Mouse (Mus musculus) layer of hippocampus, adult 11-12 months (tissue): ENCODE measurements around the gene Nutf2-ps1.

ENCODE experiments used
- DNase-seq: peaks from one replicate; pipeline ENCODE4 v3.0.0; 2022; ENCODE audit warnings: low spot score

The Nutf2-ps1 gene

DNA sequence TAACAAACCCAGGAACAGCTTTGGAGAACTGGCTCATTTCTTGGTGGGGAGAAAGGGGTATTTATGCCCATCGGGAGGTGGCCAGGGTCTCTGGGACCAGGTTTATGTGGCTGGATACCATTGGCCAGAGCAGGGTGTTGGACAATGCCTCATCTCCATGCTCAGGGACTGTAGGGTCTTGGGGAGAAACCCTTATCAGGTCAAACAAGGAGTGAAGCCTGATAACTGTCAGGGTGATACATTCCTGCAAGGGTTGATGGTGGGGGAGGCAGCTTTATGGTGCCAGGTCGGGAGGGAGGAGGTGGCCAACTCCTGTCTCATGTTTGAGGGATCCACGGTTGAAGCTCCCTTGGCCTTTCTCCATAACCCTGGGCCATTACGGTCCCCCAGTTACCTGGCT, 17.8 kb downstream of the Nutf2-ps1 start:
- DNase-seq: no peak

DNA sequence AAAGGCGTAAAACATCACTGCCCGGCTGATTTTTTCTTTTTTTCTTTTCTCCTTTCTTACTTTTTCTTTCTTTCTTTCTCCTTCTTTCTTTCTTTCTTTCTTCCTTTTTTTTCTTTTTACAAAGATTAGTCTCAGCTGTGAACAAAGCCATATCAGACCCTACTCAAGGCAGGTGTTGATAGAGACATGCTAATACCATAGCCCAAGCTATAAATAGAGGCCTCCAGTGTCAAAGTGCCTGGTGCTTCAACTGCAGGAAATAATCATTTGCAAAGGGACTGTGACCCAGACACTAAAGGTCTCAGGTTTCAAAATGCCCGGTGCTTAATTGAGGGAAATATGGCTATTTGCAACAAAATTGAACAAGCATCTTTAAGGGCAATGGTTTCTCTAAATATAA, 20.3 kb downstream of the Nutf2-ps1 start:
- DNase-seq: no peak

DNA sequence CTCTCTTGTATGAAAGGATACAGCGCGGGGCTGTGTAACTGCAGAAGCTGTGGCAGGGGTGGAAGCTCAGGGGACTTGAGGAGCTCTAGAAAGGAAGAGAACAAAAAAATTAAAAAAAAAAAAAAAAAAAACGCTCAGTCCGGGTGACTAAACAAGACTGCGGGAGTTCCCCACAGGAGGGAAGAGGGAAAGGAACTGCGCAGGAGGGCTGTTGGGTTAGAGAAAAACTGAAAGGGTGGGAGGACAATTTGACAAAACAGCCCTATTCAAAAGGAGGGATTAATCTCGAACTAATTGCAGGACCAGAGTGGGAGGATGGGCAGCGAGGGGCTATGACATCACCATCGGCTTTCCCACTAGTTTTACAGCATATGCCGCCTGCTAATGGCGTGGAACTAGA, 21.0 kb downstream of the Nutf2-ps1 start:
- DNase-seq: no peak

DNA sequence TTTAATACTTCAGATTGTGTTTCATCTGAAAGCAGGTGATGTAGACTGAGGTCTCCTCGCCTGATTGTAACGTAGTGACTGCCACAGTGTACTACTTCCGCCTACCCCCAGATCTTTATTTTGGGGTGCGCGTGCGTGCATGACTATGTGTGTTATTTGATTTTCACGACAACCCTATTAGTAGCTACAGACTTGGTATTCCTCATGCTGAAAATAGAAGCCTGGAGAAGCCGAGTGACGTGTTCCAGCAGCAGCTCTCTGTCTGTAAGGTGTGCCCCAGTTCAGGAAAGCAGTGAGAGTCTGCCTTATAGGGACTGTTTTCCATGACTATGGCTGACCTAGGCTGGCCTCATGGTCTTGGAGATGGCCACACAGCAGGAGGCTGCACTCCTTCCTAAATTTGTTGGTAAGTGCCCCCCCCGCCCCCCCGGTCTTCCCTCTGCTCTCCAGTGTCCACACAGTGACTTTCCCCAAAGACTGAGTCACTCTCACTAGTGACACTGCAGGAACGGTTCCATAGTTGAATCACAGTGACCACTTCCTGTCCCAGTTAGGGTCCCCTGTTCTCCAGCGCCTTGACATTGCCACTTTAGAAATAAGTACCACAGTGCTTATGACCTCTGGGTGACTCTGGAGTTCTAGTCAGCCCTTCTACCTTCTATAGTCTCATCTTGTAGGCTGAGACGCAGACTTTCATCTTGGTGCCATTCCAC, 23.1 kb downstream of the Nutf2-ps1 start:
- no peak for DNase-seq

DNA sequence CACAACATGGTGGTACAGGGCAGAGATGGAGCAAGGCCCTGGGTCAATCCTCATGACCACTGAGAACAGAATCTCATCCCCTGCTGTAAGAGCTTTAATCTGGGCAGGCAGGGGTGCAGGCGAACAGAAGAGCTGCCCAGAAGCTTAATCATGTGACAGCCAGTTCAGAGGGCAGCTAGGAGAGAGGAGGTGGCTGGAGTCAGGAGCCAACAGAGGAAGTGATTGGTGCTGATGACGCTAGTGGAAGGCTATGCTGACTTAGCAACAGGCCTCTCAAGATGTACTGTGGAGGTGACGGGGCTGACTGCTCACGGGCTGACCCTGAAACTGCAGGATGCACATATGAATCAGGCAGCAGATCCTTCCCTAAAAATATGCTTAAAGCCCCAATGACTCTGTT, 24.7 kb downstream of the Nutf2-ps1 start:
- DNase-seq: no peak

DNA sequence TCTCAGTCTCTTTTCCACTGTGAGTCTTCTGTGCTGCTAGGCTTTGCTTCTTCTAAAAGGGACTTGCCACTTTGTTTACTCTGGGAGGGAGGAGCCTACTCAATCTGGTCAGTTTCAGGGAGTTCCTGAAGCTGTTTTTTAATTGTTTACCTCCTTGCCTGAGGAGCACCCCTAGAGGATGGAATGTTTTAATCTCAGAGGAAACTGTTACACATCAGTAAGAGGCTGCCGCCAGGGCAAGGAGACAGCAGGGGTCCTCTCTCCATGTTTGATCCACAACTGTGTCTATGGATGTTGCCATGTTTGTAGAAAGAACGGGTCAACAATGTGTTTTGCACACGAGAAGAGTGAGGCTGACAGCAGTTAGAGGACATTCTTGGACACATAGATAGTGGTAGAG, 28.4 kb downstream of the Nutf2-ps1 start:
- DNase-seq: no peak

DNA sequence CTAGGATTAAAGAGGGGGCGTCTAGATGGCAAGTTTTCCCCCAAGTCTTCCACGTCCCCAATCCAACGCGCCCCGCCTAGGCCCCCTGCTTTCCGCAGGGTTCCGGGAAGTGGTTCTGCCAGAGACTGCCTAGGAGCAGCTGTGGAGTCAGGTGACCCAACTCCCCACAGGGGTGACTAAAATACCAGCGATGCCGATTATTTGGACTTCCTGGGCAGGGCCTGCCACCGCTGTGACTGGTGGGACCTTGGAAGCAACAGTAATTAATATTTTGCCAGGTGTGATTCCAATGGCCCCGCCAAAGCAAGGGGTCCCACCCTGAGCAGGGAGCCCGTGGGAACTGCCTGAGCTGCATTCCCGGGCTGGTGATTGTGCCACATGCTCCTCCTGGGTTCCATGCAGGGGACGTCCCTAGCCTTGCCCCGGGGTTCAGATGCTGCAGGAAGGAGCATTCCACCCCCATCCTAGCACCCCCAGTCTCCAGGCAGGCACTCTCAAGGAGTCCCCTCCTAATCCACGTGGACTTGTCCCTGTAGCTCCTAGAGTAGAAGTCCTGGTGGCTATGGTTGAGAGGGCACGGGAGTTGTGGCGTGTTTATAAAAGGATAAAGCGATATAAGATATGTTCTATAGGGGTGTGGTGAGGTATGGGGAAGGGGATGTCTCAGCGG, 31.5 kb downstream of the Nutf2-ps1 start:
- no peak for DNase-seq

DNA sequence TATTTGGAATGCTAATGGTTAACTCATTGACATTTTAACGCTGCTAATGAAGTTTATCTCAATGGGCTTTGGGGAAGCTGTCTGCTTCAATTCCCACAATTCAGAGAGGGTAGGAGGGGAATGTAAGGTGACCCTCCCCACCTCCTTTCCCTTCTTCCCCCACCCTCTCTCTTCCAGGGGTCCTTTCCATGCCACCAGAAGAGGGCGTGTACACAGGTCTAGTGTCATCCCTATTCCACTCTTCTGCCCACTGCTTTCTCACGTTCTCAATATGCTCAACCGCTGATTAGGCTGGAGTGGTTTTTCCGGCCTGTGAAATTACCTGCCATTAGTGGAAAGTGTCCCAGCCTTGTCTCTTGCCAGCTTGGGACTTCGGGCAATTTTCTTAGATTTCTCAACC, 32.0 kb downstream of the Nutf2-ps1 start:
- DNase-seq: no peak

DNA sequence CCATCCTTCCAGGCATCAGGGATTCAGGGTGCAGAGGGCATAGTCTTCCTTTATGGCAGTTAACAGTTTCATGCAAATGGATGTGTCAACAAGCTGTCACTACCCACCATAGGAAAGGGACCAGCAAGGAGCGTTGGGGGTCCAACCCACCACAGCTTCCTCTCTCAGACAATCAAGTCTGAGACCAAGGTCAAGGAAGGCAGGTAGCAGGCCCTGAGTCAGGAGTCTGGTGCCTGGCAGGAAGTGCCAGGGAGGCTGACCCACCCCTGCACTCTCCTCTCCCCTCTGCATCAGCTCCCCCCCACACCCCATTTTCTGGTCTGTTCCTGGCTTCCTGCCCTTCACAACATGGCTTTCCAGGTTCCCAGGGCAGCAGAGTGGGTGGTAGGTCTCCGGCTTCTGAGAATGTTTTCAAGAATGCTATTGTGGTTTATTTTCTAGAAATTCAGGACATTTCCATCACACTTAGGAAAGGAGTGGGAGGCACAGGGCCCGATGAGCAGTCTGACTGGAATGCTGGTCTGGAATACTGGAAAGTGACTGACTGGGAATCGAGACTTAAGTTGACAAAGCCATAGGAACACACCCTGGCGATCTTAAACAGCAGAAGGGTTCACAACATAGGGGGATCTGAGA, 33.8 kb downstream of the Nutf2-ps1 start:
- no peak for DNase-seq

DNA sequence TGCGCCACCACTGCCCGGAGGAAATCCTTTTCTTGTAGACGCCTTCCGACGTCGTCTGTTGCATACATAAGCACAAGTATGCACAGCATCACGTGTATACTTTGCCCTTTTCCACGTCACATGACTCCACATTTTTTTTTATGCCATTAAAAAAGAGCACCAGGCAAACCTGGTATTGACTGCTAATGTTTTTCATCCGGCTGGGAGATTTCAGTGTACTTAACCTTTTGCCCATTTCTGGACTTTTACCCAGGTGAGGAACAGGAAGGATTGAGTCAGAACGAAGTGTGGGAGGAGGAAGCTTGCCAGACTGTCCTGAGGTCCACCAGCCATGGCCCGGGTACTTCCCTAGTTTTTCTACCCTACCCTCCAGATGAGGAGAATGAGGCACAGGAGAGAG, 34.5 kb downstream of the Nutf2-ps1 start:
- no peak for DNase-seq

DNA sequence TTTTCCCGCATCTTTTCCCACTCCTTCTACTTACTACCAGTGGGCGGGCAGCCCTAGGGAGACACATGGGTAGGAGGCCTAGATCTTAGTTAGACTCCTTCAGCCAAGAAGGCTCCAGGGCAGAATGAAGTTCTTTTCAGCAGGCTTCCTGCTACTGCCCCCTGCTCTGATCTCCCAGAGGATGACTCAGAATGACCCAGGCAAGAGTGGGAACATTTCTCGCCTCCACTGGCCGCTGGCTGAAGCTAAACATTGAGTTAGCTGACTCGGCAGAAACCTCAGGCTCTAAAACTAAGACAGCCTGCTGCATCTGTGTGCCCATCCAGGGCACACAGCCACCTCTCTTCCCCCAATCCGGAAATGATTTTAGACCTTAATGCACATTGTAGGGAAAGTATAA, 36.1 kb downstream of the Nutf2-ps1 start:
- no peak for DNase-seq

DNA sequence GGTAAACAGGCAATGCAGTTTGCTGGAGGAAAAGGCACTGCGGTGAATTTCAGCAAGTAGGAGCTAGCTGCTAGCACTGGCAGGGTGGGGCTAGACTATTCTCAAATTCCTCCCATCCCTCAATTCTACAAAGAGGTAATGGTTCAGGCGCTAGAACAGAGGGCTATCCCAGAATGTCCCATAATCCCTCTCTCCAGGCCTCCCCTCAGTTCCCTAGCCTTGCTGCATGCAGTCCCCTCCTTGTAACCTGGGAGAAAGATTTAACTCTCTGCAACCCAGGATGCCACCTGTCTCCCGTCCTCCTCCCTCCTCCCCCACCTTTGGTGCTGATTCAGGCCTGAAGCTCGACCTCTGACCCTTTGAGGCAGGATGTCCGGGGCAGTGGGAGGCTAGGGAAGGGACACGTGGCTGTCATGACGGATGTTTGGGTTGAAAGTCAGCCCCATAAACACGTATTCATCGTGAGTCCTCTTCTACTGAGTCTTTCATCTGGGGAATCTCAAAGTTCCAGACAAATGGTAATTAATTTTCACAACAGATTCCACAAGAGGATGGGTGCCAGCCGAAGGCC, 36.6 kb downstream of the Nutf2-ps1 start:
- no peak for DNase-seq

DNA sequence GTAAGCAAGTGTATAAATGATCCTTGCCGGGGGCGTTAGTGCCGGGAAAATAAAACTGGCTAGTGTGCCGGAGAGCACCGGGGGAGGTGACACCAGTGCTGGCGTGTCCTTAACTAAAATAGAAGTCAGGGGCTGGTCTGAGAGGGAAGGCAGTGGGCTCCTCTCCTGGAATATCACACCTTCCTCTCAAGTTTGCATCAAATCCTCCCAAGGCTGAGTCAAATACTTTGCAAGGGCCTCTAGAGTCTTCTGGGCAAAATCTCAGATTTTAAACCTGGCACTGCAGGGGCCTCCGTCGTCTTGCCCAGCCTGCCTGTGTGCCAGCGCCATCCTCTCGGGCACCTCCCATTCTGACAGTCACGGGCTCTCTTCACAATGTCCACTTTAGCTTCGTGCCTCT, 37.9 kb downstream of the Nutf2-ps1 start:
- DNase-seq: no peak

DNA sequence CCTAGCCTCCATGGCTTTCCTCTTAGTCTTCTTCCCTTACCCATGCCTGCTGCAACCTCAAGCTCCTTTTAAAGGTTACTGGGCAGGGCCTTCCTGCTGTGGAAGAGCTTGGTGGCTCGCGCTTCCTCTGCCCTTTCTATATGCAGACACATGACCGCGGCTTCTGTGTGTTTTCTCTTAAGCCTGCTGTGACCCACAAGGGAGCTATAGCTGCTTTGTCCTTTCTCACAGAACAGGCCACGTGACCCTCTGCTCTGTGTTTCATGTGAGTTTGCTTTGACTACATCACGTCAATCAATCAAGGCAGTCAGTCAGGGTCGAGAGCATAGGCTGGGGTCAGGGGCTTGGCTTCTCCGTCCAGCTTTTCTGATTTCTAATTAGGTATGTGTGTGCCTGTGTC, 41.3 kb downstream of the Nutf2-ps1 start:
- DNase-seq: no peak

DNA sequence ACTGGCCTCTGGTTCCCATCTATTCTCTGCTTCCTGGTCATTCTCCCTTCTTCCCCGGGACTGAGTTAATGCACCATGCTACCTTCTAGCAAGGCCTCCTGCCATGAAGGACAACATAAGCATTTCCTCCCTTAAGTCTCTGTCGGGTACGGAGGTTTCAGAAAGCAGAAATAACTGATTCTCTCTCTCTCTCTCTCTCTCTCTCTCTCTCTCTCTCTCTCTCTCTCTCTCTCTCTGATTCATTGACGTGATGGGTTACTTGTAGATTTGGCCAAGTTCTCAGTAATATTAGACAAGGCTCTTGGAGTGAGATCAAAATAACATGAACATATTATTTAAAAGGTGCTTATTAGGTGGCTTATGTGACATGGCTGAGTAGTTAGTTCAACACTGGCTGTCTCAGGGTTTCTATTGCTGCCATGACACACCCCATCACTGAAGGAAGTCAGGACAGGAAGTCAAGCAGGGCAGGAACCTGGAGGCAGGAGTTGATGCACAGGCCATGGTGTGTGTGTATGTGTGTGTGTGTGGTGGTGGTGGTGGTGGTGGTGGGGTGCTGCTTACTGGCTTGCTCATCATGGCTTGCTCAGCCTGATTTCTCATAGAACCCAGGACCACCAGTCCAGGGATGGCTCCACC, 43.8 kb downstream of the Nutf2-ps1 start:
- no peak for DNase-seq

DNA sequence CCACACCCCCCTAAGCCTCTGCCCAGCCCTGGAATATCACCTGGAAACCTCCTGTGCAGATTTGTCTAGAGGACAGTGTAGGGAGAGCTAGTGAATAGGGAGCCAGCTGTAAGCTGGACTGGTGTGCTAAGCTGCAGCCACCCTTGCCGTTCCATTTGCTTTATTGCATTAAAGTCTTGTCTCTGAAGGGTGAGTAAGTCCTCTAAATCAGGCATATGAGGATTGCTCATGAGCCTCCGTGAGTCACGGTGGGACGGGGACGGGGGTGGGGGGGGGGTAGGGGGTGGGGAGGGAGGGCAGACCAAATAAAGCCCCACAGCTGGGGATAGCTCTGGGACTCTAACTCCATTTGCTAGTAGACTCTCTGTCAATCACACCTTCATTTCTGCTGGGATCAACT, 45.3 kb downstream of the Nutf2-ps1 start:
- no peak for DNase-seq

DNA sequence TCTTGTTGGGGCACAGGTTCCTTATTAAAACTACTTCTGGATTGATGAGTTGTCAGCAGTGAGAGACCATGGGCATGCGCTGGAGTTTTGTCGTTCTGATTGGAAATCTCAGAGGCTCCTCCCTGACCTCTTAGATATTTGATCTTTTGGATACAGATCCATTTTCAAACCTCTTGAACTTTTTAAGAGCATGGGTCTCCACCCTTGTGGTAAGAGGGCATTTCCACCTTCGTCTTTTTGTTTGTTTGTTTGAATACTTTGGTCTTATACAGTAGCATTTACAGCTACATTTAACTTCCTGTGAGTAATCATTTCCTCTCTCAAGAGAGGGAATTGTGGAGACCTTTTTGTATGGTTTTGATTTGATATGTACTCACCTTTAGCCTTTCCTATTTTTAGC, 49.6 kb downstream of the Nutf2-ps1 start:
- no peak for DNase-seq

DNA sequence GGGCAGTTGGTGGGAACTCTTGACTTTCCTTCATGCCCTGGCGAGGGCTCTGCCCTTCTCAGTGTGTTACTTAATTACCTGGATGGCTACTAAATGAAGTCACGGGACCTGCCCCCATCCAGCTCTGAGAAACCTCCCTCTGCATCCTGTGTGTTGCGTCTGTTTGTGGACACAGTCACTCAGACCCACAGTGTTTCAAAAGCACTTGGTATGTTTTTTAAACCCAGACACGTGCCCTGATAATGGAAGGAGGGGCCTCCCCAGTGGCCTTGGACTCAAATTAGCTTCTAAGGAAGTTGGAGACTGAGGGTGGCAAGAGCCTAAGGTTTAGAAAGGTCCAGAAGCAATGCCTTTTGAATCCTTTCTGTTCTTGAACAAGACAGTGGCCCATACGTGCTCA, 50.1 kb downstream of the Nutf2-ps1 start:
- DNase-seq: no peak
